ENCODE assay signal across 15 mouse cellular contexts in the genomic region with DNA sequence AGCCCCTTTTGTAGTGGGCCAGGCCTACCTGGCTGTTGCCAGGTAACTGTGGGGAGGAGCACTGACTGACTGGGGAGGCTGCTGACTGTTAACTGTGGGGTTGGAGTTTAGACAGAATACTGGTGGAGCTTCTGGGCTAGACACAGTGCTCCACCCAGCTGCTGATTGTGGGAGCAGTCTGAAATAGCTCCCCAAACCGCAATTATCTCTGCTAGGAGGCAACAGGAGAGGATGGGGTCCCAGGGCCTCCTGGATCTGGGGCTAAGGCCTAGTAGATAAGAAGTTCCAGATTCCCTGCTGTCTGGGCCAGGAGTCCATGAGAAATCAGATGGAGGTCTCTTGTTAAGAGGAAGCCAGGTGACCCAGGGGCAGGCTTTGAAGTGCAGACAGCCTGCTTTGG. TPM values are rescaled to one million over a fixed set of nuclear protein-coding genes. Genes with fewer than 3 reads are reported as not detected.
DNase-seq lines count a peak whose midpoint lies in the region; ATAC-seq and TF ChIP-seq lines count a peak whose summit lies in the region.
"Had no signal": no experiment of that assay in that cellular context is flagged by ENCODE, and none has a peak within 500 bp of the region (broad histone marks: within the 10 kb centered on the region; RNA-seq: fewer than 3 reads in every experiment).

No protein-coding gene starts in this region.

- H3K9ac ChIP-seq in heart, embryonic 13.5 days = peak overlapping the region; percentile 47
- H3K9ac ChIP-seq in lung, postnatal 0 days (replicated peaks; ENCODE audit: low read depth) = peak overlapping the region; percentile 13; the same call in 1 of the 2 replicates
- no peak overlapping the region for H3K9ac ChIP-seq in embryonic facial prominence, embryonic 15.5 days
- H3K9ac ChIP-seq: neural tube, embryonic 15.5 days had no signal

- DNase-seq in heart, adult 18-20 months = no peak
- DNase-seq in lung, postnatal 0 days (ENCODE audit: low spot score) = no peak
- no peak for DNase-seq in lung, postnatal 36 days
- DNase-seq in spleen, postnatal 4 days (ENCODE audit: low spot score in 2 of 2) = no peak
- DNase-seq in layer of hippocampus, postnatal 14 days (ENCODE audit: low spot score in 2 of 2) = no peak
- DNase-seq: cerebellum, postnatal 36 days; right cerebral cortex, postnatal 25 days; thymus, adult 18-20 months had no signal

- H3K27me3 ChIP-seq in heart, embryonic 13.5 days (replicated peaks) = no peaks in the 10 kb centered on the region
- no peaks in the 10 kb centered on the region for H3K27me3 ChIP-seq in lung, postnatal 0 days (replicated peaks; ENCODE audit: insufficient read depth, low read length)
- no peaks in the 10 kb centered on the region for H3K27me3 ChIP-seq in embryonic facial prominence, embryonic 15.5 days
- no peaks in the 10 kb centered on the region for H3K27me3 ChIP-seq in myocyte (ENCODE audit: control insufficient read depth, insufficient read depth, insufficient read length)
- H3K27me3 ChIP-seq: CH12.LX; neural tube, embryonic 15.5 days had no signal

- H3K4me3 ChIP-seq in heart, embryonic 13.5 days = peak overlapping the region; percentile 44
- H3K4me3 ChIP-seq in lung, postnatal 0 days (ENCODE audit: low read depth, low read length) = peak overlapping the region; percentile 31; the same call in 1 of the 2 replicates
- H3K4me3 ChIP-seq in embryonic facial prominence, embryonic 15.5 days (replicated peaks) = no peak overlapping the region
- no peak overlapping the region for H3K4me3 ChIP-seq in myocyte
- H3K4me3 ChIP-seq: neural tube, embryonic 15.5 days had no signal

- no peak for TF ChIP-seq POLR2A in myocyte (IDR thresholded peaks at IDR 0.05; ENCODE audit: insufficient read length, low read depth)

- no peak for ATAC-seq in heart, embryonic 13.5 days (ENCODE audit: extremely low read depth, insufficient number of reproducible peaks, low FRiP score, low TSS enrichment)
- no peak for ATAC-seq in lung, postnatal 0 days
- ATAC-seq in embryonic facial prominence, embryonic 15.5 days (ENCODE audit: insufficient number of reproducible peaks, low FRiP score, low TSS enrichment, low read depth) = no peak

- H3K4me1 ChIP-seq in heart, embryonic 13.5 days = peaks cover 39% of the 10 kb centered on the region
- H3K4me1 ChIP-seq in lung, postnatal 0 days (ENCODE audit: insufficient read depth, low read depth, low read length) = peaks cover 8% of the 10 kb centered on the region; the same call in 1 of the 2 replicates
- H3K4me1 ChIP-seq in embryonic facial prominence, embryonic 15.5 days = peaks cover 24% of the 10 kb centered on the region

- peak overlapping the region; percentile 94 for H3K27ac ChIP-seq in heart, embryonic 13.5 days (replicated peaks)
- no peak overlapping the region for H3K27ac ChIP-seq in lung, postnatal 0 days (ENCODE audit: low read length)
- H3K27ac ChIP-seq in embryonic facial prominence, embryonic 15.5 days (replicated peaks) = no peak overlapping the region
- H3K27ac ChIP-seq: neural tube, embryonic 15.5 days had no signal

- no peaks in the 10 kb centered on the region for H3K79me2 ChIP-seq in myocyte (ENCODE audit: control insufficient read depth, insufficient read depth)

- no peak for TF ChIP-seq CTCF in lung, postnatal 0 days (IDR thresholded peaks at IDR 0.05)

- no peaks in the 10 kb centered on the region; the same call in 1 of the 2 replicates for H3K36me3 ChIP-seq in heart, embryonic 13.5 days
- H3K36me3 ChIP-seq in lung, postnatal 0 days (ENCODE audit: insufficient read depth, low read length) = no peaks in the 10 kb centered on the region
- no peaks in the 10 kb centered on the region for H3K36me3 ChIP-seq in embryonic facial prominence, embryonic 15.5 days
- no peaks in the 10 kb centered on the region for H3K36me3 ChIP-seq in myocyte (ENCODE audit: control insufficient read depth, insufficient read depth)
- H3K36me3 ChIP-seq: neural tube, embryonic 15.5 days had no signal

- peak overlapping the region; percentile 70 for H3K4me2 ChIP-seq in heart, embryonic 13.5 days
- H3K4me2 ChIP-seq in lung, postnatal 0 days (replicated peaks; ENCODE audit: low read depth, low read length) = peak overlapping the region; percentile 58
- 0 out of 2 replicates have a peak overlapping the region, but pooled peaks have one; percentile 2 for H3K4me2 ChIP-seq in embryonic facial prominence, embryonic 15.5 days (replicated peaks)
- H3K4me2 ChIP-seq in myocyte (ENCODE audit: low read depth) = peak overlapping the region; percentile 83

- TF ChIP-seq EP300 in lung, postnatal 0 days (IDR thresholded peaks at IDR 0.05) = no peak

- 0 out of 2 replicates have a peak, but pooled peaks cover 4% of the 10 kb centered on the region for H3K9me3 ChIP-seq in heart, embryonic 13.5 days
- H3K9me3 ChIP-seq in lung, postnatal 0 days (ENCODE audit: low read length) = no peaks in the 10 kb centered on the region
- no peaks in the 10 kb centered on the region for H3K9me3 ChIP-seq in embryonic facial prominence, embryonic 15.5 days (replicated peaks)
- H3K9me3 ChIP-seq: neural tube, embryonic 15.5 days had no signal

- 10% methylated on average over 1 of the region's 1 CpGs for WGBS in heart, embryonic 13.5 days
- WGBS in lung, postnatal 0 days = 71% methylated on average over 1 of the region's 1 CpGs
- WGBS in embryonic facial prominence, embryonic 15.5 days = 56% methylated on average over 1 of the region's 1 CpGs

- H3ac ChIP-seq in myocyte (ENCODE audit: control insufficient read depth, insufficient read length) = no peak overlapping the region

TF ChIP-seq in myocyte, 11 proteins besides CTCF, POLR2A, EP300 and RAD21:
- TF ChIP-seq CEBPB (IDR thresholded peaks at IDR 0.05; ENCODE audit: insufficient read depth, poor library complexity, severe bottlenecking) = no peak
- no peak for TF ChIP-seq USF1 (IDR thresholded peaks at IDR 0.05; ENCODE audit: low read depth)
- TF ChIP-seq E2F4 (IDR thresholded peaks at IDR 0.05; ENCODE audit: insufficient read depth) = no peak
- no peak for TF ChIP-seq MYOD1 (IDR thresholded peaks at IDR 0.05; ENCODE audit: control insufficient read depth in 1 of 3, insufficient read length in 2 of 3, low read depth in 2 of 3)
- TF ChIP-seq MYOG (IDR thresholded peaks at IDR 0.05; ENCODE audit: control insufficient read depth in 1 of 3, insufficient read depth in 1 of 3, insufficient read length in 2 of 3, low read depth in 2 of 3) = no peak
- no peak for TF ChIP-seq TCF3 (IDR thresholded peaks at IDR 0.05; ENCODE audit: insufficient read length, low read depth)
- TF ChIP-seq SRF (IDR thresholded peaks at IDR 0.05; ENCODE audit: control insufficient read depth, insufficient read length, low read depth) = no peak
- no peak for TF ChIP-seq TCF12 (IDR thresholded peaks at IDR 0.05; ENCODE audit: insufficient read depth, poor library complexity, severe bottlenecking)
- TF ChIP-seq REST (IDR thresholded peaks at IDR 0.05; ENCODE audit: insufficient read depth, insufficient read length) = no peak
- TF ChIP-seq MAX (IDR thresholded peaks at IDR 0.05; ENCODE audit: low read depth) = no peak
- no peak for TF ChIP-seq POLR2AphosphoS2 (IDR thresholded peaks at IDR 0.05; ENCODE audit: insufficient read length, low read depth)

RNA-seq across cellular contexts. Expression of gene Fam3b, which starts 22.2 kb away (rescaled TPM):
- polyA plus RNA-seq in heart, embryonic 13.5 days (2015; fragmentation: Nextera tagmentation; extraction: Ambion mirVana) = not detected in 2 replicates
- total RNA-seq in heart, adult 18-20 months (2021) = not detected
- polyA plus RNA-seq in lung, postnatal 0 days (2015; fragmentation: Nextera tagmentation; extraction: Ambion mirVana) = 0.82 and 0.84 TPM in 2 replicates
- 1.4 and 2.1 TPM in 2 replicates for polyA plus RNA-seq in embryonic facial prominence, embryonic 15.5 days (2015; fragmentation: Nextera tagmentation; extraction: Ambion mirVana)
- polyA plus RNA-seq in myocyte (2012; fragmentation: generic; extraction: Trizol) = not detected
- total RNA-seq in layer of hippocampus, postnatal 14 days (2021) = not detected
- total RNA-seq: CH12.LX; left cerebral cortex, postnatal 36 days had no signal
- polyA plus RNA-seq: brain, embryonic 14.5 days; neural tube, embryonic 15.5 days had no signal

Comparison
In these comparisons a context has a peak if more than half of its experiments do, and no peak if none do; other contexts are left out.
1. H3K4me2 ChIP-seq: peak in every context shown above with its lines; median percentile 83 in myocyte; 70 in heart, embryonic 13.5 days; 58 in lung, postnatal 0 days; 2 in embryonic facial prominence, embryonic 15.5 days.
2. H3K4me3 ChIP-seq: peak in heart, embryonic 13.5 days (single experiment) and lung, postnatal 0 days (single experiment); none in embryonic facial prominence, embryonic 15.5 days (single experiment) and myocyte (single experiment).